Comparison of ENCODE assay signal across 8 mouse cellular contexts in genomic region chr2:113848245-113849121, GRCm38 (mm10). TPM values are rescaled to one million over a fixed set of nuclear protein-coding genes. Genes with fewer than 3 reads are reported as not detected.
DNase-seq lines count a peak whose midpoint lies in the region; ATAC-seq and TF ChIP-seq lines count a peak whose summit lies in the region.

Arhgap11a (minus strand) TSS chr2:113848661.

- peak; percentile 95 for ATAC-seq in embryonic facial prominence, embryonic 15.5 days (ENCODE audit: insufficient number of reproducible peaks, low FRiP score, low TSS enrichment, low read depth)
- ATAC-seq in limb, embryonic 14.5 days (ENCODE audit: low FRiP score, low read depth), result peak; percentile 97
- peak; percentile 97 for ATAC-seq in midbrain, postnatal 0 days (ENCODE audit: low FRiP score)

- H3K4me1 ChIP-seq in bone marrow, adult 2 months (ENCODE audit: control insufficient read depth, insufficient read depth, low read length), result no peaks in the 10 kb centered on the region; the same call in 1 of the 2 replicates
- H3K4me1 ChIP-seq in embryonic facial prominence, embryonic 15.5 days, result peaks cover 28% of the 10 kb centered on the region
- peaks cover 16% of the 10 kb centered on the region for H3K4me1 ChIP-seq in limb, embryonic 14.5 days (ENCODE audit: control insufficient read depth, insufficient read depth, low read length)
- no peaks in the 10 kb centered on the region for H3K4me1 ChIP-seq in midbrain, postnatal 0 days (ENCODE audit: insufficient read depth, low read length)

- under 1% methylated on average over 48 of the region's 48 CpGs for WGBS in bone marrow, adult 2 months
- WGBS in embryonic facial prominence, embryonic 15.5 days, result under 1% methylated on average over 48 of the region's 48 CpGs
- WGBS in limb, embryonic 14.5 days, result under 1% methylated on average over 48 of the region's 48 CpGs
- WGBS in midbrain, postnatal 0 days, result under 1% methylated on average over 48 of the region's 48 CpGs

- H3K27me3 ChIP-seq in embryonic facial prominence, embryonic 15.5 days, result no peaks in the 10 kb centered on the region
- H3K27me3 ChIP-seq in limb, embryonic 14.5 days (ENCODE audit: control insufficient read depth, insufficient read depth, low read length), result no peaks in the 10 kb centered on the region
- H3K27me3 ChIP-seq in midbrain, postnatal 0 days (ENCODE audit: insufficient read depth, low read length), result no peaks in the 10 kb centered on the region

- peak; percentile 98 for DNase-seq in 416B (ENCODE audit: low read depth)
- peak; percentile 94 for DNase-seq in heart, adult 8-10 months (ENCODE audit: low spot score)
- peak; percentile 96 for DNase-seq in kidney, adult 9 months
- DNase-seq in limb, embryonic 14.5 days (ENCODE audit: low spot score), result peak; percentile 100
- DNase-seq in midbrain, postnatal 0 days (ENCODE audit: low spot score), result peak; percentile 98
- peak; percentile 84 to 90 for DNase-seq in spleen, postnatal 14 days (ENCODE audit: low spot score in 2 of 2)

- H3K27ac ChIP-seq in bone marrow, adult 2 months (ENCODE audit: control insufficient read depth, insufficient read depth, low read depth, low read length, poor library complexity), result peak within 1 kb of the TSS; percentile 94
- H3K27ac ChIP-seq in embryonic facial prominence, embryonic 15.5 days (replicated peaks), result peak within 1 kb of the TSS; percentile 91
- H3K27ac ChIP-seq in limb, embryonic 14.5 days (replicated peaks; ENCODE audit: low read depth, low read length), result peak within 1 kb of the TSS; percentile 67
- H3K27ac ChIP-seq in midbrain, postnatal 0 days (ENCODE audit: low read depth, low read length), result peak within 1 kb of the TSS; percentile 82

- 0 out of 2 replicates have a peak, but pooled peaks cover 10% of the 10 kb centered on the region for H3K36me3 ChIP-seq in embryonic facial prominence, embryonic 15.5 days
- peaks cover 5% of the 10 kb centered on the region for H3K36me3 ChIP-seq in limb, embryonic 14.5 days (ENCODE audit: control insufficient read depth, insufficient read depth, low read length)
- H3K36me3 ChIP-seq in midbrain, postnatal 0 days (ENCODE audit: insufficient read depth, low read length), result no peaks in the 10 kb centered on the region

- H3K9ac ChIP-seq in embryonic facial prominence, embryonic 15.5 days, result peak within 1 kb of the TSS; percentile 58
- peak within 1 kb of the TSS; percentile 63 for H3K9ac ChIP-seq in limb, embryonic 14.5 days (ENCODE audit: low read depth, low read length, severe bottlenecking)
- H3K9ac ChIP-seq in midbrain, postnatal 0 days (replicated peaks; ENCODE audit: low read length, poor library complexity, severe bottlenecking), result peak within 1 kb of the TSS; percentile 60

- peak within 1 kb of the TSS; percentile 87 for H3K4me2 ChIP-seq in embryonic facial prominence, embryonic 15.5 days (replicated peaks)
- peak within 1 kb of the TSS; percentile 79 for H3K4me2 ChIP-seq in limb, embryonic 14.5 days (replicated peaks; ENCODE audit: low read depth, low read length, severe bottlenecking)
- H3K4me2 ChIP-seq in midbrain, postnatal 0 days (ENCODE audit: low read depth, low read length, poor library complexity, severe bottlenecking), result peak within 1 kb of the TSS; percentile 96

- H3K4me3 ChIP-seq in bone marrow, adult 2 months (replicated peaks; ENCODE audit: control insufficient read depth, low read depth, low read length), result peak within 1 kb of the TSS; percentile 81
- peak within 1 kb of the TSS; percentile 97 for H3K4me3 ChIP-seq in embryonic facial prominence, embryonic 15.5 days (replicated peaks)
- peak within 1 kb of the TSS; percentile 62 for H3K4me3 ChIP-seq in limb, embryonic 14.5 days (replicated peaks; ENCODE audit: low read length)
- H3K4me3 ChIP-seq in midbrain, postnatal 0 days (ENCODE audit: low read depth, low read length), result peak within 1 kb of the TSS; percentile 74

- TF ChIP-seq CTCF in bone marrow, adult 2 months (IDR thresholded peaks at IDR 0.05; ENCODE audit: control insufficient read depth, insufficient read depth, low read length), result no peak
- no peak for TF ChIP-seq CTCF in midbrain, postnatal 0 days (IDR thresholded peaks at IDR 0.05)

- peak; percentile 82; the same call in 1 of the 2 replicates for TF ChIP-seq POLR2A in bone marrow, adult 2 months (IDR thresholded peaks at IDR 0.05; ENCODE audit: borderline replicate concordance, control insufficient read depth, low read depth, low read length)
- TF ChIP-seq POLR2A in limb, embryonic 14.5 days (IDR thresholded peaks at IDR 0.05; ENCODE audit: borderline replicate concordance, extremely low read depth, insufficient read depth, insufficient read length), result peak; percentile 71; the same call in 1 of the 2 replicates

- H3K9me3 ChIP-seq in embryonic facial prominence, embryonic 15.5 days (replicated peaks), result no peaks in the 10 kb centered on the region
- H3K9me3 ChIP-seq in limb, embryonic 14.5 days (ENCODE audit: control insufficient read depth, low read length), result no peaks in the 10 kb centered on the region
- no peaks in the 10 kb centered on the region for H3K9me3 ChIP-seq in midbrain, postnatal 0 days (ENCODE audit: low read length)

RNA-seq across cellular contexts. Expression of gene Arhgap11a, which starts in this region (rescaled TPM):
- polyA plus RNA-seq in bone marrow, adult 2 months (2011; ENCODE audit: insufficient read depth, insufficient read length, low replicate concordance, missing spikeins), result 29.3 and 36.6 TPM in 2 replicates
- 19.3 and 20.1 TPM in 2 replicates for polyA plus RNA-seq in embryonic facial prominence, embryonic 15.5 days (2015; fragmentation: Nextera tagmentation; extraction: Ambion mirVana)
- 1 to 10 TPM; 1.1 to 2.0 (median 1.2) TPM for total RNA-seq in heart, adult 8-10 months (2022)
- 17.0 and 23.5 TPM in 2 replicates for polyA plus RNA-seq in limb, embryonic 14.5 days (2012; rRNA removed)
- 4.2 and 4.6 TPM in 2 replicates for polyA plus RNA-seq in limb, embryonic 14.5 days (2014; fragmentation: Nextera tagmentation; extraction: Ambion mirVana)
- 1.2 and 1.3 TPM in 2 replicates for total RNA-seq in midbrain, postnatal 0 days (2014; rRNA removed)
- polyA plus RNA-seq in midbrain, postnatal 0 days (2015; fragmentation: Nextera tagmentation; extraction: Ambion mirVana), result 2.0 and 2.2 TPM in 2 replicates

Comparison
In these comparisons a context has a peak if more than half of its experiments do, and no peak if none do; other contexts are left out.
1. Peak in every context shown above with its lines: DNase-seq, ATAC-seq, H3K4me3 ChIP-seq and H3K27ac ChIP-seq.